Mouse (Mus musculus) brain, adult 10 weeks (tissue): Measurements from ENCODE around the gene Tyw3. TPM values are rescaled to one million over a fixed set of nuclear protein-coding genes. Genes with fewer than 3 reads are reported as not detected.

ENCODE experiments used
- polyA plus RNA-seq: library from polyadenylated mRNA; stranded (reverse); fragments of 350-450 nt; fragmentation: Illumina TruSeq; extraction: RNeasy Lipid Tissue Mini Kit (QIAGEN cat#74804); gene quantifications from one replicate; pipeline ENCODE4 v1.2.3, GENCODE M21; 2015; ENCODE audit warnings: low read depth, low replicate concordance

The Tyw3 gene
- 9.4 TPM for polyA plus RNA-seq

DNA sequence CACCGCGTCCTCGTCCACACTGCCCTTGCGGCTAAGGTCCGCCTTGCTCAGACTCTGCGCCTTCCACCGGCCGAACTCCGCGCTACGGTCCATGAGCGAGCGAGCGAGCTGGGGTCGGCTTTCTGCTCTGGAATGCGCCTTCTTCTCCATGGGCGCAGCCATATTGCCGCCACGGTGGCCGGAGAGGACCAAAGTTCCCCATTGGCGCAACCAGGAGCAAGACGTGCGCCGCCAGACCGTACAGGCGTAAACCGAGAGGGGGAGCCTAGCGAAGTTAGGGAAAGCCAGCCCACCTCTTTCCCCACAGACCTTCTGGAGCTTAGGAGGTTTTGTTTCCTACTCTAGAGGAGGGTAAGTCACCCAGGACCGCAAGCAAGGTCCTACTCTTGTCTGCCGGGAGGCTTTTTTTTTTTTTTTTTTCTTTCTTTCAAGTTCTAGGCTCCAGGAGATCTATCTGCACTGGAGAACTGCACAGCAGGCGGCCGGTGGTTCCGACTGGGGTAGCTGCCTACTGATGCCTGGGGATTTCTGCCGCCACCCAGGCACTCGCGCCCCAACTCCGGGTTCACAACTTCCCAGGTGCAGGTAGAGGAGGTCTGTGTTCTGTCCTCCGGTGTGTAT, at the start of gene Tyw3:
Tyw3 (minus strand) TSS at position 171 of the 621 bp plus-strand sequence.

GRCm38 (mm10) chr3:154596488-154596933, 393 bp downstream of the Tyw3 start, which contains the start of gene Cryz:
Cryz (plus strand) TSS chr3:154596711.

Other genes starting within 250 kb of the Tyw3 start
- gene Cryz, start 393 bp downstream of the Tyw3 start, polyA plus RNA-seq: 21.6 TPM
- gene Erich3, start 66.8 kb upstream of the Tyw3 start, polyA plus RNA-seq: 11.4 TPM